ENCODE assay signal across 11 mouse cellular contexts in the genomic region with DNA sequence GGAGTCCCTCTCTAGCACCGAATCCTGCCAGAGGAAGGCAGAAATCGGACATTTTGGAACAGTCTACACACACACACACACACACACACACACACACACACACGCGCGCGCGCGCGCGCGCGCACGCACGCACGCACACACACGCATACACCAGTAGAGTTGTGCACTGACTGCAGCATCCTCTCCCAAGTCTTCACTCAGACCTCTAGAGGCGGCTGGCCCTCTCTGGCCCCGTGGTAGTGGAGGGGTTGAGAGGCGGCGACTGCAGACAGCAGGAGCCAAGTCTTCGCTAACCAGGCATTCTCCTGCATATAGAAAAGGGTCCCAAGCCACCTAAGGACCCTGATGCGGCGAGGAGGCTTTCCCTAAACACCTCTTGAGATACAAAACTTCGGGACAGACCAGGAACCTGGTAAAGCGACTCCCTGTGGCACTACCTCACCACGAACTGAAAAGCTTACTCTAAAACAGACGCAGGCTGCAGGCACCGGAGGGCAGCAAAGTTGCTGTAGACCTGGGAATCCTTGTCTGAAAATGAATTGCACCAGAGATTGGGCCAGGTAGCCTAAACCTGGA. TPM values are rescaled to one million over a fixed set of nuclear protein-coding genes. Genes with fewer than 3 reads are reported as not detected.
DNase-seq lines count a peak whose midpoint lies in the region; ATAC-seq and TF ChIP-seq lines count a peak whose summit lies in the region.
"Had no signal": no experiment of that assay in that cellular context is flagged by ENCODE, and none has a peak within 500 bp of the region (broad histone marks: within the 10 kb centered on the region; RNA-seq: fewer than 3 reads in every experiment).

No protein-coding gene starts in this region.

- no peak overlapping the region for H3K4me2 ChIP-seq in forebrain, embryonic 11.5 days (ENCODE audit: low read depth, low read length, severe bottlenecking)
- H3K4me2 ChIP-seq in forebrain, embryonic 16.5 days (ENCODE audit: low read length): no peak overlapping the region; the same call in 1 of the 2 replicates
- H3K4me2 ChIP-seq in forebrain, postnatal 0 days (ENCODE audit: low read depth): 0 out of 2 replicates have a peak overlapping the region, but pooled peaks have one; percentile 19
- 0 out of 2 replicates have a peak overlapping the region, but pooled peaks have one; percentile 9 for H3K4me2 ChIP-seq in neural tube, embryonic 12.5 days (replicated peaks)

- 0 out of 2 replicates have a peak, but pooled peaks cover 5% of the 10 kb centered on the region for H3K4me1 ChIP-seq in forebrain, embryonic 11.5 days (replicated peaks; ENCODE audit: control insufficient read depth, insufficient read depth, low read length)
- peaks cover 18% of the 10 kb centered on the region for H3K4me1 ChIP-seq in forebrain, embryonic 16.5 days (replicated peaks; ENCODE audit: control insufficient read depth, insufficient read depth, low read length)
- H3K4me1 ChIP-seq in forebrain, postnatal 0 days (ENCODE audit: insufficient read depth): no peaks in the 10 kb centered on the region
- peaks cover 19% of the 10 kb centered on the region for H3K4me1 ChIP-seq in neural tube, embryonic 12.5 days

- no peak for ATAC-seq in forebrain, embryonic 11.5 days (replicated peaks; ENCODE audit: low FRiP score)
- no peak for ATAC-seq in forebrain, embryonic 16.5 days
- peak; percentile 47; the same call in 1 of the 2 replicates for ATAC-seq in forebrain, postnatal 0 days
- no peak for ATAC-seq in neural tube, embryonic 12.5 days (ENCODE audit: low FRiP score, low read depth)

- 0 out of 2 replicates have a peak overlapping the region, but pooled peaks have one; percentile 7 for H3K4me3 ChIP-seq in forebrain, embryonic 11.5 days (ENCODE audit: low read depth, low read length)
- no peak overlapping the region for H3K4me3 ChIP-seq in forebrain, embryonic 16.5 days (replicated peaks; ENCODE audit: low read length)
- H3K4me3 ChIP-seq in forebrain, postnatal 0 days (ENCODE audit: low read depth, low read length): no peak overlapping the region; the same call in 1 of the 2 replicates
- 0 out of 2 replicates have a peak overlapping the region, but pooled peaks have one; percentile 29 for H3K4me3 ChIP-seq in neural tube, embryonic 12.5 days

- no peak overlapping the region for H3K27ac ChIP-seq in forebrain, embryonic 11.5 days (ENCODE audit: low read depth, low read length)
- no peak overlapping the region for H3K27ac ChIP-seq in forebrain, embryonic 16.5 days (ENCODE audit: low read length)
- no peak overlapping the region for H3K27ac ChIP-seq in forebrain, postnatal 0 days (ENCODE audit: low read depth, low read length)
- no peak overlapping the region for H3K27ac ChIP-seq in neural tube, embryonic 12.5 days

- DNase-seq in forebrain, embryonic 11.5 days (ENCODE audit: low spot score): peak; percentile 57
- peak; percentile 9 for DNase-seq in left cerebral cortex, postnatal 4 days
- no peak for DNase-seq in left cerebral cortex, postnatal 36 days (ENCODE audit: low spot score in 2 of 2)
- DNase-seq in forebrain, postnatal 0 days: no peak
- no peak for DNase-seq in B cell, adult 2 months
- DNase-seq in lung, adult 18-20 months: no peak
- DNase-seq: adrenal gland, adult 8-10 months had no signal

- no peak overlapping the region for H3K9ac ChIP-seq in forebrain, embryonic 11.5 days (ENCODE audit: low read length)
- no peak overlapping the region for H3K9ac ChIP-seq in forebrain, embryonic 16.5 days (replicated peaks; ENCODE audit: low read depth, low read length)
- no peak overlapping the region for H3K9ac ChIP-seq in forebrain, postnatal 0 days
- no peak overlapping the region for H3K9ac ChIP-seq in neural tube, embryonic 12.5 days

- under 1% methylated on average over 28 of the region's 28 CpGs for WGBS in forebrain, embryonic 11.5 days
- 1% methylated on average over 28 of the region's 28 CpGs for WGBS in forebrain, embryonic 16.5 days
- under 1% methylated on average over 28 of the region's 28 CpGs for WGBS in forebrain, postnatal 0 days
- WGBS in neural tube, embryonic 12.5 days: under 1% methylated on average over 28 of the region's 28 CpGs

- intact Hi-C loops in left cerebral cortex, postnatal 4 days (cut with DNase I): loop anchor here (10.0 kb wide), 1 partner anchor 138 kb away; no protein-coding TSS in a partner anchor
- intact Hi-C loops in left cerebral cortex, postnatal 36 days (cut with DNase I): loop anchor here (10.0 kb wide), 1 partner anchor 1628 kb away; a partner anchor contains a TSS

- H3K36me3 ChIP-seq in forebrain, embryonic 11.5 days (ENCODE audit: control insufficient read depth, insufficient read depth, low read length): no peaks in the 10 kb centered on the region
- H3K36me3 ChIP-seq in forebrain, embryonic 16.5 days (ENCODE audit: control insufficient read depth, insufficient read depth): no peaks in the 10 kb centered on the region
- H3K36me3 ChIP-seq in forebrain, postnatal 0 days (ENCODE audit: insufficient read depth): no peaks in the 10 kb centered on the region
- H3K36me3 ChIP-seq in neural tube, embryonic 12.5 days: no peaks in the 10 kb centered on the region

- 0 out of 2 replicates have a peak, but pooled peaks have one; percentile 2 for TF ChIP-seq CTCF in forebrain, postnatal 0 days (IDR thresholded peaks at IDR 0.05; ENCODE audit: low read depth)

- peaks cover 97% of the 10 kb centered on the region for H3K27me3 ChIP-seq in forebrain, embryonic 11.5 days (ENCODE audit: control insufficient read depth, insufficient read depth, low read length)
- H3K27me3 ChIP-seq in forebrain, embryonic 16.5 days (replicated peaks; ENCODE audit: control insufficient read depth, insufficient read depth, low read length): peaks cover 76% of the 10 kb centered on the region
- H3K27me3 ChIP-seq in forebrain, postnatal 0 days (ENCODE audit: insufficient read depth, low read length): peaks cover 95% of the 10 kb centered on the region
- H3K27me3 ChIP-seq in neural tube, embryonic 12.5 days (replicated peaks): peaks cover 98% of the 10 kb centered on the region

- no peaks in the 10 kb centered on the region for H3K9me3 ChIP-seq in forebrain, embryonic 11.5 days (ENCODE audit: control insufficient read depth, low read length)
- no peaks in the 10 kb centered on the region for H3K9me3 ChIP-seq in forebrain, embryonic 16.5 days (ENCODE audit: control insufficient read depth, low read length)
- no peaks in the 10 kb centered on the region for H3K9me3 ChIP-seq in forebrain, postnatal 0 days (ENCODE audit: low read length)
- H3K9me3 ChIP-seq in neural tube, embryonic 12.5 days: no peaks in the 10 kb centered on the region

RNA-seq across cellular contexts. Expression of a gene that starts 0.6 kb away (rescaled TPM):
- 0.08 TPM in 1 of 2 replicates, not detected in the other for polyA plus RNA-seq in forebrain, embryonic 11.5 days (2014; fragmentation: Nextera tagmentation; extraction: Ambion mirVana)
- not detected in 2 replicates for polyA plus RNA-seq in forebrain, embryonic 16.5 days (2015; fragmentation: Nextera tagmentation; extraction: Ambion mirVana)
- not detected for total RNA-seq in left cerebral cortex, postnatal 4 days (2021)
- not detected for total RNA-seq in left cerebral cortex, postnatal 36 days (2021)
- total RNA-seq in forebrain, postnatal 0 days (2014; rRNA removed): 0.05 TPM in 1 of 2 replicates, not detected in the other
- not detected in 2 replicates for polyA plus RNA-seq in forebrain, postnatal 0 days (2015; fragmentation: Nextera tagmentation; extraction: Ambion mirVana)
- polyA plus RNA-seq in neural tube, embryonic 12.5 days (2016; fragmentation: Nextera tagmentation; extraction: Ambion mirVana): not detected in 2 replicates
- total RNA-seq: adrenal gland, adult 8-10 months; layer of hippocampus, postnatal 10 days had no signal
- polyA plus RNA-seq: spleen, adult 2 months had no signal

RNA-seq across cellular contexts. Expression of a gene that starts 46.4 kb away (rescaled TPM):
- 10.9 and 11.6 TPM in 2 replicates for polyA plus RNA-seq in forebrain, embryonic 11.5 days (2014; fragmentation: Nextera tagmentation; extraction: Ambion mirVana)
- 12.7 and 13.4 TPM in 2 replicates for polyA plus RNA-seq in forebrain, embryonic 16.5 days (2015; fragmentation: Nextera tagmentation; extraction: Ambion mirVana)
- 1 to 10 TPM; 3.4 to 6.3 TPM for total RNA-seq in left cerebral cortex, postnatal 4 days (2021)
- total RNA-seq in left cerebral cortex, postnatal 36 days (2021): 1 to 10 TPM; 3.6 to 4.9 TPM
- total RNA-seq in forebrain, postnatal 0 days (2014; rRNA removed): 9.0 and 10.4 TPM in 2 replicates
- 6.5 and 6.7 TPM in 2 replicates for polyA plus RNA-seq in forebrain, postnatal 0 days (2015; fragmentation: Nextera tagmentation; extraction: Ambion mirVana)
- 8.5 and 10.3 TPM in 2 replicates for polyA plus RNA-seq in neural tube, embryonic 12.5 days (2016; fragmentation: Nextera tagmentation; extraction: Ambion mirVana)

Comparison
In these comparisons a context has a peak if more than half of its experiments do, and no peak if none do; other contexts are left out.
1. DNase-seq: peak in forebrain, embryonic 11.5 days (single experiment) and left cerebral cortex, postnatal 4 days (single experiment); none in left cerebral cortex, postnatal 36 days (0 of 2), forebrain, postnatal 0 days (single experiment), B cell, adult 2 months (0 of 2) and lung, adult 18-20 months (0 of 2).
2. H3K4me2 ChIP-seq: peak in forebrain, postnatal 0 days (single experiment) and neural tube, embryonic 12.5 days (single experiment); none in forebrain, embryonic 11.5 days (single experiment) and forebrain, embryonic 16.5 days (single experiment).
3. H3K4me3 ChIP-seq: peak in forebrain, embryonic 11.5 days (single experiment) and neural tube, embryonic 12.5 days (single experiment); none in forebrain, embryonic 16.5 days (single experiment) and forebrain, postnatal 0 days (single experiment).